Mouse (Mus musculus) heart, adult 18-20 months (tissue): Measurements from ENCODE around the gene Scn4a. TPM values are rescaled to one million over a fixed set of nuclear protein-coding genes. Genes with fewer than 3 reads are reported as not detected.
"Not testable (repeated sequence)": the region's sequence is repeated elsewhere in the genome, so short reads cannot be mapped to it uniquely, and the experiment has no call there.

Experiments used
- DNase-seq, 2 experiments: peaks; one replicate each; pipeline ENCODE4 v3.0.0; 2021 to 2022; ENCODE audit warnings: mixed read lengths in 1 of 2
- long read RNA-seq, 2 experiments: library from polyadenylated mRNA; stranded (forward); transcript quantifications; one replicate each; pipeline ENCODE4 v2.0.0; 2021
- total RNA-seq, 2 experiments: library from RNA; stranded (reverse); gene quantifications; 2 replicates each; pipeline ENCODE4 v1.2.3; 2021

Scn4a gene
- 10 to 100 TPM; 22.6 to 23.8 TPM for total RNA-seq
- long read RNA-seq, experiment 1, partial matches to known transcripts = 0 of 3 reads
- long read RNA-seq, experiment 1, other reads (novel, unspliced or antisense) = 3 of 3 reads
- long read RNA-seq, experiment 2, partial matches to known transcripts = 1 of 3 reads
- long read RNA-seq, experiment 2, other reads (novel, unspliced or antisense) = 2 of 3 reads

DNA sequence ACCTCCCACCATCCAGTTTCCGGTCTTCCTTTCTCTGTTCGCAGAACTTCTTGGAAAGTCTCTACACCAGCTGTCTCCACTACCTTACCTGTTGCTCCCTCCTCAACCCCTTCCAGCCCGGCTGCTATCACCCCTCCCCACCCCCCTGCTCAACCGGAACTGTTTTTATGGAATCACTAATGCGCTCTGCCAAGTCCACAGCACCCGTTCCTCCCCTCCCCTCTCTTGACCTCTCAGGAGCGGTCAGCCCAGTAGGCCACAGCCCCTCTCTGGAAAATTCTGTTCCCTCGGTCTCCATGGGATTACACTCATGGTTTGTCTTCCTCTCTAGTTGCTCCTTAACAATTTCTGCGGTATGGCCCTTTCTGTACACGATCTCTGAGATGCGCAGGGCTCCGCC is at the start of gene Scn4a:
TSS of gene Scn4a (minus strand) at position 101 of the 400 bp plus-strand sequence.
- no peak for DNase-seq

DNA sequence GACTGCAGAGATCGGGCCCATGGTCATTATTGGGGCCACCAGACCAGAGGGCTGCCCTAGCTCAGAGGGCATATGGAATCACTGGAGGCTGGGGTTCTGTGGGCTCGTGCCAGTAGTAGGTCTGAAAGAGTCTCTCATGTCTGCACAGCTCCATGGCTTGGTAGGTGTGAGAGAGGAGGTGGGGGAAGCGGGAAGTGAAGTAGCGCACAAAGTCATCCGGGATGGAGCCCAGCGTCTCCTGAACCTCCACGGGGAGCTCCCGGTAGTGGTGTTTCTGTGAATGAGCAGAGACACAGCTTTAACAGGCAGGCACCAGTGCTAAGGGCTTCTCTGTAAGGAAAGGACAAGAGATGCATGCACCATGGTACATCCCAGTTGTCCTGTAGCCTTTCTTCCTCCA is 45.4 kb upstream of the Scn4a start:
- no peak for DNase-seq

DNA sequence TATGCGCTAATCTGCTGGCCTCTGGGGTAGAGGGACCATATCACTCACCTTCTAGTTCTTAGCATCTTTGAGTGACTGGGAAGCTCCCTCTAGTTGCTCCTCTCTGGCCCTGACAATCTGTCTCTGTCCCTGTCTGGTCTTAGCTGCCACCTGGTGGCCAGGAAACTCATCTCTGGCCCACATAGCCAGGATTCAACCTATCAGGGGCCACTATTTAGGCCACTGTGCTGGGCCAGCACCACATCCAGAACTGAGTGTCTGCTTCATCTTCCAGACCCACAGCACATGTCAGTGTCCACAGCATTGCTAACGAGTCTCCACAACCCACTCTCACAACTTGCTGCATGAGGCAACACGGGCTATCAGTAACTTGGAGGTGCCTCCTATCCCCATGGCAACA is 44.6 kb upstream of the Scn4a start:
- no peak for DNase-seq

GRCm38 (mm10) chr11:106394055-106394454 is 41.0 kb upstream of the Scn4a start:
- DNase-seq = not testable (repeated sequence)

DNA sequence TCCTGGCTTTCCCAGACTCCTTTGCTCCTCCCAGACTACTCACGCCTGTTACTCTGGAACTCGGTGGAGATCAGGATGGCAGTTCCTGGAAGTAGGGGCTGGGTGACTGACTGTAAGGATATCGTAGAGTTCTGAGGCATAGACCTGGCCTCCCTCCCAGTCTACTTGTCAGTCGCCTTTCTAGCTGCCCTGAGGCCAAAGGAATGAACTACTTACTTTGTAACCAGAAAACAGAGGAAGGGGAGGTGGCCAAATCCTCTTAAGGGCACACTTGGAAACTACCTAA is 40.2 kb upstream of the Scn4a start:
- DNase-seq = no peak

DNA sequence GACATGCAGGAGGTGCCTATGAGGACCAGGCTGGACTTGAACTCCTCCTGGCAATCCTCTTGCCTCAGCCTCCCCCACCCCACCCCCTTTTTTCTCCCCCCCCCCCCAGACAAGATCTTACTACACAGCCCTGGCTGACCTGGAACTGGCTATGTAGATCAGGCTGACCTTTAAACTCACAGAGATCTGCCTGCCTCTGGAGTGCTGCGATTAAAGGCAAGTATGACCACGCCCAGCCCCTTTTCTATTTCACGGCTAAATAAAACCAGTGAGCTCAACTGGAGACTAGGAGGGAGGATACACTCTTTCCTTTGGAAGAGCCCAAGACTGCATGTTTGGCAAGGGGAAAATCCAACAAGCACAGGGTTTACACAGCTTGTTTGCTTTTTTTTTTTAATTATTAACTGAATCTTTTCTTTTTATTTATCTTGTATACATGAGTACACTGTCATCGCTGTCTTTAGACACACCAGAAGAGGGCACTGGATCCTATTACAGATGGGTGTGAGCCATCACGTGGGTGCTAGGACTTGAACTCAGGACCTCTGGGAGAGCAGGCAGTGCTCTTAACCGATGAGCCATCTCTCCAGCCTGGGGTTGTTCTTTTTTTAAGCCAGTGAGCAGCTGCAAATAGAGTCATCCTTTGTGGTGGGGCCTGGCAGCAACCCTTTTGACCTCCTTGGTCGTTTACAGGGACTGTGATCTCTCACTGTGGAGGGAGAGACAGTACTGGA is 39.7 kb upstream of the Scn4a start:
- no peak for DNase-seq

DNA sequence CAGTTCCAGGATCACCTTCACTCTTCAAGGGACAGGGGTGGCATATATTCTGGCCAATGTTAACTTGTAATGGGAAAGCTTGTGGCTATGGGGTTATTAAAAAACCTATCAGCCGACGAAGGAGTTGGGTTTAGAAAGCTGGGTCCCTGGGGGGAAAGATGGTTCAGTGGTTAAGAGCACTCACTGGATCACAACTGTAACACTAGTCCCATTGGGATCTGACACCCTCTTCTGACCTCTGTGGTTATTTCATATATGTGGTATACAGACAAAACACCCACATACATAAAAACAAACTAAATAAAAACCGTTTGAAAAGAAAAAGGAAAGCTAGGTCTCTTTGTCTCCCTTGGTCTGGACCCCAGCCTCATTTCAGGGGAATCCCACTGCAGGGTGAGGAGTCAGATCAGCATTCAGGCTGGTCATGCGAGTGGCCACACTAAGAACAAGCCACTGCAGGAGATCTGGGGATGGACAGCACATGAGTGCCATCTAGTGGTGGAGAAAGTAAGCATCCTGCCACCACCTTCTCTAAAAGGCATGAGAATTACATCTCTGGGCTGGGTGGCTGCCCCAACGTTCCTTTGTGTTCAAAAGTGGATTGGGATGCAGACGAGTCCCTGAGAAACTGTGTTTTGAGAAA is 38.6 kb upstream of the Scn4a start:
- DNase-seq = peak; percentile 79 to 84

GRCm38 (mm10) chr11:106390757-106391156 is 37.7 kb upstream of the Scn4a start:
- DNase-seq = peak in 1 of 2 experiments; percentile 59

DNA sequence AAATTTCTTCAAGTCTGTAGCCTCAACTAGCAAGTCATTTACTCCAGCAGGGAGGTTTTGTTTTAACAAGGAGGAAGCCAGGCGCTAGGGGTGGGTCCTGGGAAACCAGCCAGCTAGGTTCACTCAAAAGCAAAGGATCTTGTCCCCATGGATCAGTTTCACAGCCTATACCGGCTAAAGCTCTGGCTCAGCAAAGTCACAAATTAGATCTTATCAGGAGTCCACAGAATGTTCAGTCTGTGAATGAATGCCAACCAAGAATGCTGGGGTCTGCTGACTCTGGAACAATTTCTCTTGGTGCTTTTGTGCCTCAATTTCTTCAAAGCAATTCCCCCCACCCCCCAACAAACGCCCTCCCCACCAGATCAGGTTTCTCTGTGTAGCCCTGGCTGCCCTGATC is 36.5 kb upstream of the Scn4a start:
- peak in 1 of 2 experiments; percentile 55 for DNase-seq

- peak; percentile 44 to 51 for DNase-seq
These were observed 34.7 kb upstream of the Scn4a start, which contains the start of gene Icam2 for GRCm38 (mm10) chr11:106387791-106388216. Gene Icam2, minus strand, starts transcription at chr11:106388075.

GRCm38 (mm10) chr11:106387020-106387419 is 33.9 kb upstream of the Scn4a start:
- DNase-seq = no peak

DNA sequence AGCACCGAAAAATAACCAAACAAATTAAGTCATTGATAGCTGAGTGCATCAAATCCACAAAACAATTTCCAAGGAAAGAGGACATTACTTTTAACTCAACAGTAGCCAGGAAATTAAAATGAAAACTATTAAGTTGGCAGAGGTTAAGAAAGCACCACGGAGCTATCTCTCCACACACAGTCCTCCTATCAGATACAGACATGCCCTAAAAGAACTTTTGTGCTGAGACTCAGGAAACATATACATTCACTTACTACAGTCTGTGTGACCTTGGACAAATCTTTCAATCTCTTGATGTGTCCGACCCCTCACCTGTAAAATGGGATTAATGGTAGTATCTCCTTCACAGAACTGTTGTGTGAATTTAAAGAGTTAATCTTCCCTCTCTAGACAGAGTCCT is 33.3 kb upstream of the Scn4a start:
- DNase-seq = no peak

DNA sequence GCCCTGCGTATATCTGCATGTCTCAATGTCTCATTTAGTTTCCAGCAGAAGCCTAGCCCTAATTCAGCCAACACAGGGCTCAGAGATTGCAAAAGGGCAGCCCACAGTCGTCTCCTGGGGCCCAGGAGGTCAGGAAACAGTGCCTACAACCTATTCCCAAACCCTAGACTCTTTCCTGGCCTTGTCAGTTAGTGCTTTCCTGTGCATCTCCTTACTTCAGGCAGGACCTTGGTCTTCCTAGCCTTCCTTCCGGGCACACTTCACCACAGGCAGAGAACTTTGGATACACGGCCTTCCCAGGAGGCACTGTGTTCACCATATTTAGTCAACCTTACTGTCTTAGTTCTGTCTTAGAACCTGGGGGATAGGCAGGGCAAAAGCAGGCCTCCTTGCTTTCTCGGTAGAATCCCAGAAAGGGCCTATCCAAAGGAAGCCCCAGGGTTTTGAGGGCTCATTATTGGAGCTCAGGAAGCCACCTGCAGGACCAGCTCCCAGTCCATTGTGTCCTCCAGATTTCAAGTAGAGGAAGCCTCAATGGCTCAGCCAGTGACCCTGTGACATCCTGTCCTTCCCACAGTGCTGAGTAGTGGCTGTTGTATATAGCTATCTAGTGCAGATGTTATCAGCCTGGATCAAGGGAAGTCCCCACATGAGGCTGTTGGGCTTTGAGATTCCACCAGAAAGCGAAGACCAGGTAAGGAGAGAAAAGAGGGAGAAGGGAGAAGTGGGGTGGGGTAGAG is 30.1 kb upstream of the Scn4a start:
- peak in 1 of 2 experiments; percentile 49 for DNase-seq

GRCm38 (mm10) chr11:106382424-106382823 is 29.3 kb upstream of the Scn4a start:
- peak; percentile 58 to 84 for DNase-seq

- DNase-seq = peak; percentile 58 to 69
These were observed 28.8 kb upstream of the Scn4a start for GRCm38 (mm10) chr11:106381883-106382282.

GRCm38 (mm10) chr11:106381011-106381410 is 27.9 kb upstream of the Scn4a start:
- no peak for DNase-seq

GRCm38 (mm10) chr11:106374979-106375378 is 21.9 kb upstream of the Scn4a start:
- no peak for DNase-seq

GRCm38 (mm10) chr11:106374559-106374958 is 21.5 kb upstream of the Scn4a start:
- DNase-seq = no peak

- no peak for DNase-seq
These were observed 20.9 kb upstream of the Scn4a start for GRCm38 (mm10) chr11:106373998-106374397.

GRCm38 (mm10) chr11:106366316-106366715 is 13.2 kb upstream of the Scn4a start:
- DNase-seq = peak; percentile 71 to 93

- DNase-seq = no peak
These were observed 12.3 kb upstream of the Scn4a start, which contains the start of gene Prr29 for GRCm38 (mm10) chr11:106365366-106365765. Gene Prr29, plus strand, starts transcription at chr11:106365472.

- DNase-seq = peak; percentile 49 to 54
These were observed 11.6 kb upstream of the Scn4a start for GRCm38 (mm10) chr11:106364712-106365111.

DNA sequence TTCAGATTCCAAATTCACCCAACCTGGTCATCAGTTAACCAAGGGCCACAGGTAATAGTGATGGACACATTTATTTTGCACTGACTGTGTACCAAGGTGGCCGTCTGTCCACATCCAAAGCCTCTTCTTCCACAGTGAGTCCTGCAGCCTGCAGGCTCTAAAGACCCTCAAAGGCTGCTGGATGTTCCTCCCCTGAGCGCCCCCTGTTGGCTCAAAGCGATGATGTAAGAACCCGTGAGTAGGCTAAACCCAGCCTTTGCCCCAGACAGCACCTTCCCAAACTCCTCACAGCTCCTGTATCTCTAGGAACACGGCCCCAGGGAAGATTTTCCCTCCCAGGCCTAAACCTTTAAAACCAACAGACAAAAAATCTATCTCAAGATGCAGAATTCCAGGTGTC is 6.3 kb upstream of the Scn4a start:
- no peak for DNase-seq
